Mouse (Mus musculus) embryonic facial prominence, embryonic 11.5 days (tissue): ENCODE results near the gene Slc16a10. TPM values are rescaled to one million over a fixed set of nuclear protein-coding genes. Genes with fewer than 3 reads are reported as not detected.

Experiments
- ATAC-seq: fragments of 200-750 bp; cut with Nextera tagmentation; replicated peaks from 2 replicates; pipeline ENCODE4 v1.8.0; 2017; ENCODE audit warnings: low read depth; ENCODE audit not compliant: insufficient number of reproducible peaks, low FRiP score, low TSS enrichment
- DNase-seq: peaks from one replicate; pipeline ENCODE4 v3.0.0-alpha.2; 2015; ENCODE audit warnings: low spot score
- H3K27ac ChIP-seq: fragments of 300-500 bp; sonication (generic); replicated peaks from 2 replicates; pipeline ENCODE4 v1.5.1; 2014; ENCODE audit warnings: mild to moderate bottlenecking, low read depth, low read length, control low read depth
- H3K27me3 ChIP-seq: fragments of 300-500 bp; sonication (generic); 2 replicates; pipeline ENCODE4 v1.6.1; 2014; ENCODE audit warnings: mild to moderate bottlenecking, low read length, moderate library complexity, mixed read lengths; ENCODE audit not compliant: control insufficient read depth, insufficient read depth
- H3K36me3 ChIP-seq: fragments of 300-500 bp; sonication (generic); replicated peaks from 2 replicates; pipeline ENCODE4 v1.6.1; 2014; ENCODE audit warnings: low read depth, mild to moderate bottlenecking, low read length, moderate library complexity, mixed read lengths; ENCODE audit not compliant: control insufficient read depth, insufficient read depth
- H3K4me1 ChIP-seq: fragments of 300-500 bp; sonication (generic); 2 replicates; pipeline ENCODE4 v1.6.1; 2014; ENCODE audit warnings: low read length, mixed read lengths; ENCODE audit not compliant: control insufficient read depth, insufficient read depth
- H3K4me2 ChIP-seq: fragments of 300-500 bp; sonication (generic); 2 replicates; pipeline ENCODE4 v1.6.1; 2014; ENCODE audit warnings: low read depth, mild to moderate bottlenecking, control low read depth, low read length, moderate library complexity
- H3K4me3 ChIP-seq: fragments of 300-500 bp; sonication (generic); 2 replicates; pipeline ENCODE4 v1.5.1; 2014; ENCODE audit warnings: low read depth, low read length, control low read depth
- H3K9ac ChIP-seq: fragments of 300-500 bp; sonication (generic); replicated peaks from 2 replicates; pipeline ENCODE4 v1.6.1; 2014; ENCODE audit warnings: mild to moderate bottlenecking, control low read depth, low read length
- H3K9me3 ChIP-seq: fragments of 300-500 bp; sonication (generic); replicated peaks from 2 replicates; pipeline ENCODE4 v1.6.1; 2016; ENCODE audit warnings: mild to moderate bottlenecking, low read length, inconsistent platforms, mixed read lengths; ENCODE audit not compliant: control insufficient read depth
- WGBS: fragments of 180-500 bp; shearing (Covaris S2); extraction: QIAGEN DNeasy Blood & Tissue Kit; methylation state at CpG from one replicate; pipeline ENCODE4 v1.1.7; 2014; 5-methylcytosine and 5-hydroxymethylcytosine counted together
- polyA plus RNA-seq: library from polyadenylated mRNA; unstranded; fragments of >200 nt; fragmentation: Nextera tagmentation; extraction: Ambion mirVana; gene quantifications from 2 replicates; pipeline ENCODE4 v1.2.1, GENCODE M21; 2014

Gene Slc16a10
- polyA plus RNA-seq, 1 experiment from 2014 or later = 5.4 TPM

GRCm38 (mm10) chr10:40113517-40114085, 28.5 kb downstream of the Slc16a10 start:
- ATAC-seq = no peak
- WGBS = 88% methylated on average over 7 of the region's 7 CpGs
- no peak for DNase-seq
- H3K9ac ChIP-seq = no peak overlapping the region
- no peaks in the 10 kb centered on the region for H3K9me3 ChIP-seq
- no peaks in the 10 kb centered on the region for H3K27me3 ChIP-seq
- no peaks in the 10 kb centered on the region for H3K4me1 ChIP-seq
- no peak overlapping the region for H3K4me3 ChIP-seq
- H3K4me2 ChIP-seq = no peak overlapping the region; the same call in 1 of the 2 replicates
- no peaks in the 10 kb centered on the region; the same call in 1 of the 2 replicates for H3K36me3 ChIP-seq
- no peak overlapping the region for H3K27ac ChIP-seq

GRCm38 (mm10) chr10:40112256-40112655, 29.8 kb downstream of the Slc16a10 start:
- DNase-seq (no peak), ATAC-seq (no peak)
- no peak overlapping the region for H3K9ac ChIP-seq
- H3K27me3 ChIP-seq = no peaks in the 10 kb centered on the region
- no peaks in the 10 kb centered on the region for H3K4me1 ChIP-seq
- H3K4me3 ChIP-seq = no peak overlapping the region
- H3K4me2 ChIP-seq = no peak overlapping the region
- no peaks in the 10 kb centered on the region; the same call in 1 of the 2 replicates for H3K36me3 ChIP-seq
- H3K9me3 ChIP-seq = no peaks in the 10 kb centered on the region
- WGBS = 83% methylated on average over 10 of the region's 10 CpGs
- no peak overlapping the region for H3K27ac ChIP-seq

- Histone ChIP-seq H3K27ac (no peak overlapping the region), H3K4me3 (no peak overlapping the region), H3K9ac (no peak overlapping the region), H3K4me2 (no peak overlapping the region), H3K27me3 (no peaks in the 10 kb centered on the region), H3K9me3 (no peaks in the 10 kb centered on the region), H3K4me1 (no peaks in the 10 kb centered on the region), H3K36me3 (no peaks in the 10 kb centered on the region; the same call in 1 of the 2 replicates)
- ATAC-seq = no peak
- no peak for DNase-seq
- 87% methylated on average over 5 of the region's 5 CpGs for WGBS
Measured at GRCm38 (mm10) chr10:40109520-40109919, 32.5 kb downstream of the Slc16a10 start.

- H3K27ac ChIP-seq = no peak overlapping the region
- no peaks in the 10 kb centered on the region for H3K4me1 ChIP-seq
- no peak overlapping the region for H3K4me2 ChIP-seq
- H3K9me3 ChIP-seq = no peaks in the 10 kb centered on the region
- no peak overlapping the region for H3K4me3 ChIP-seq
- DNase-seq = no peak
- no peaks in the 10 kb centered on the region for H3K27me3 ChIP-seq
- 79% methylated on average over 8 of the region's 8 CpGs for whole genome bisulfite sequencing
- no peak for ATAC-seq
- no peaks in the 10 kb centered on the region; the same call in 1 of the 2 replicates for H3K36me3 ChIP-seq
- no peak overlapping the region for H3K9ac ChIP-seq
Measured at GRCm38 (mm10) chr10:40108992-40109391, 33.1 kb downstream of the Slc16a10 start.

- no peak overlapping the region for H3K4me2 ChIP-seq
- no peaks in the 10 kb centered on the region; the same call in 1 of the 2 replicates for H3K36me3 ChIP-seq
- no peaks in the 10 kb centered on the region for H3K4me1 ChIP-seq
- WGBS = 90% methylated on average over 1 of the region's 1 CpGs
- no peak overlapping the region for H3K27ac ChIP-seq
- H3K4me3 ChIP-seq = no peak overlapping the region
- no peak for ATAC-seq
- DNase-seq = no peak
- no peak overlapping the region for H3K9ac ChIP-seq
- no peaks in the 10 kb centered on the region for H3K27me3 ChIP-seq
- H3K9me3 ChIP-seq = no peaks in the 10 kb centered on the region
Measured at GRCm38 (mm10) chr10:40107995-40108394, 34.1 kb downstream of the Slc16a10 start.

- Histone ChIP-seq H3K4me1 (no peaks in the 10 kb centered on the region), H3K36me3 (no peaks in the 10 kb centered on the region; the same call in 1 of the 2 replicates), H3K4me2 (no peak overlapping the region), H3K4me3 (no peak overlapping the region), H3K27ac (no peak overlapping the region), H3K9me3 (no peaks in the 10 kb centered on the region), H3K9ac (no peak overlapping the region), H3K27me3 (no peaks in the 10 kb centered on the region)
- 85% methylated on average over 1 of the region's 1 CpGs for WGBS
- DNase-seq (no peak), ATAC-seq (no peak)
Measured at GRCm38 (mm10) chr10:40105174-40105573, 36.9 kb downstream of the Slc16a10 start.

GRCm38 (mm10) chr10:40103790-40104189, 38.3 kb downstream of the Slc16a10 start:
- Histone ChIP-seq H3K4me3 (no peak overlapping the region), H3K27me3 (no peaks in the 10 kb centered on the region), H3K9me3 (no peaks in the 10 kb centered on the region), H3K4me2 (no peak overlapping the region), H3K9ac (no peak overlapping the region), H3K27ac (no peak overlapping the region), H3K36me3 (no peaks in the 10 kb centered on the region), H3K4me1 (no peaks in the 10 kb centered on the region)
- DNase-seq (no peak), ATAC-seq (no peak)
- 79% methylated on average over 5 of the region's 5 CpGs for WGBS

- H3K9ac ChIP-seq = no peak overlapping the region
- H3K4me2 ChIP-seq = no peak overlapping the region
- no peaks in the 10 kb centered on the region for H3K9me3 ChIP-seq
- ATAC-seq (no peak), DNase-seq (no peak)
- H3K27me3 ChIP-seq = no peaks in the 10 kb centered on the region
- no peak overlapping the region for H3K27ac ChIP-seq
- no peak overlapping the region for H3K4me3 ChIP-seq
- H3K4me1 ChIP-seq = no peaks in the 10 kb centered on the region
- no peaks in the 10 kb centered on the region for H3K36me3 ChIP-seq
- WGBS = 77% methylated on average over 8 of the region's 8 CpGs
Measured at GRCm38 (mm10) chr10:40102986-40103385, 39.1 kb downstream of the Slc16a10 start.
